Mouse (Mus musculus): ENCODE measurements around the gene Dpp6. TPM values are rescaled to one million over a fixed set of nuclear protein-coding genes. Genes with fewer than 3 reads are reported as not detected.

Gene Dpp6
- total RNA-seq (2021) (under 1 TPM in 1 of 2 experiments, not detected in 1; 0.11 TPM), polyA plus RNA-seq (2012; rRNA removed) (0.04 and 0.29 TPM in 2 replicates)
- long read RNA-seq, result 0 reads

DNA sequence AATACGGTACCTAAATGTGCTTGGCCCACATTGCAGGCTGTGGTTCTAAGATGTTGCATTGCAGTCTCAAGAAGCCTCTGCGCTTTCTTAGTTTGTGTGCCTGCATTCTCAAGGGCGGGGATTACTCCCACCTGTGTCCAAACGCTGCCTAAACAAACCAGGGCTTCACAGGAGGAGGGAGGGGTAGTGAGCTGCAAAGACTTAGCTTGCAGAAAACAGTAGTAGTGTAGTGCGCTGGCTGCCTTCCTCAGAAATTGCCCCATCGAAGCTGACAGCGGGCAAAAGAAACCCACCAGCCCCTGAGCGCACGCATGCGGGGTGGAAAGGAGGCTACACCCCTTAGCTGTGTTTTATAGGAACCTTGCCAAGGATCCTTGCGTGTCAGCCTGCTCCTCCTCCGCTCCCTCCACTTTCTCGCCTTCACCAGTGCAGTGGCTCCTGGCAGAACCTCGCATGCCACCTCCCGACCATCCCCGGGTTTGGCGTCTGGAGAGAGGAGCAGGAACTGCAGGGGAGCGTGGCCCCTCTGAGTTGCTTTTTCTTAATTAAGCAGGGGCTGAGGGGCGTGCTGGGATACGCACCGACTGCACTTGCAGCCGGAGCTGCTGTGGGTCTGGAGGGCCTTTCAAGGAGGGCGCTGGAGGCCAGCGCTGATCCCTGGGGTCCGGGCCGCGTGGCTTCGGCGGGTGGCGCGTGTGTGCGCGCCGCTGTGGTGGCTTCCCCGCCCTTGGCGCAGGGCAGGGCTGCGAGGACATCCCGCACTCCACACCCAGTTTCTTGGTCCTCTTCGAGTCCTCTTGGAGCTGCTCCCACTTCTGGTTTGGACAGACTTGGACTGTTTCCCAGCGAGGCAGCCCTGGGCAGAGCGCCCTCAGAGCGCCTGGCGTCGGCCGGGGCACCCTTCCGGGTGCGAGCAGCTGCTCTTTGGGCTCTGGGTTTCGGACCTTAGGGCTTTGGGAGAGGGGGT is at the start of gene Dpp6:
Gene Dpp6 (plus strand): TSS at position 229 of the 967 bp plus-strand sequence.
- TF ChIP-seq EP300 (IDR thresholded peaks at IDR 0.05; ENCODE audit: insufficient read depth, low read depth, low read length), result no peak
- H3K4me1 ChIP-seq (ENCODE audit: control insufficient read depth, insufficient read depth, low read length), result no peaks in the 10 kb centered on the region
- no peak for DNase-seq
- no peak within 1 kb of the TSS for H3K9ac ChIP-seq (ENCODE audit: low read depth, low read length)
- no peak within 1 kb of the TSS for H3K4me3 ChIP-seq
- H3K36me3 ChIP-seq (ENCODE audit: control insufficient read depth, insufficient read depth, low read length), result no peaks in the 10 kb centered on the region
- no peaks in the 10 kb centered on the region for H3K79me2 ChIP-seq (replicated peaks; ENCODE audit: control insufficient read depth, insufficient read depth, low read length)
- 5% methylated on average over 48 of the region's 48 CpGs for WGBS
- no peak within 1 kb of the TSS for H3K27ac ChIP-seq
- H3K27me3 ChIP-seq (ENCODE audit: control insufficient read depth, insufficient read depth, low read length), result no peaks in the 10 kb centered on the region
- intact Hi-C loops (cut with DNase I), result no loop called here

DNA sequence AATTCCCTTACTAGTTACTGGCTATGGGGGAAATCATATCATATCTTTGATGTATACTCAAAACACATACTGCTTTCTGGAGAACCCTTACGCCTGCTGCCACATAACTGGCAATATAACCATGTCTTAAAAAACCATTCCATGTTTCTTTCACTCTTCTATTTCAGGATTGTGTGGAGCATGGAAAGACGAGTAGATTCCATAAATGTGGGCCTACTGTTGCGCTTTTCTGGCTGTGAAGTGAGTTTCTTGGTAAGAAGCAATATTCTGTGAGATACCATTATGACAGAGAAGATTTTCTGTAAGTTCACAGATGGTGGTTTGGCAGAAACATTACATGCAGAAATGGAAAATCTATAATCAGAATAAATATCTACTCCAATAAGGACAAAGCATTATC is 33.0 kb upstream of the Dpp6 start:
- Histone ChIP-seq H3K9ac (ENCODE audit: low read depth, low read length) (no peak overlapping the region), H3K27me3 (ENCODE audit: control insufficient read depth, insufficient read depth, low read length) (no peaks in the 10 kb centered on the region), H3K27ac (no peak overlapping the region), H3K36me3 (ENCODE audit: control insufficient read depth, insufficient read depth, low read length) (no peaks in the 10 kb centered on the region), H3K4me1 (ENCODE audit: control insufficient read depth, insufficient read depth, low read length) (no peaks in the 10 kb centered on the region), H3K79me2 (replicated peaks; ENCODE audit: control insufficient read depth, insufficient read depth, low read length) (no peaks in the 10 kb centered on the region), H3K4me3 (no peak overlapping the region)
- intact Hi-C loops (cut with DNase I), result no loop called here
- no peak for DNase-seq
- no peak for TF ChIP-seq EP300 (IDR thresholded peaks at IDR 0.05; ENCODE audit: insufficient read depth, low read depth, low read length)
- no peak for TF ChIP-seq POLR2A (IDR thresholded peaks at IDR 0.05; ENCODE audit: insufficient read depth, low read depth, low read length)
- no peak for TF ChIP-seq CTCF (IDR thresholded peaks at IDR 0.05)
- 57% methylated on average over 3 of the region's 3 CpGs for WGBS

DNA sequence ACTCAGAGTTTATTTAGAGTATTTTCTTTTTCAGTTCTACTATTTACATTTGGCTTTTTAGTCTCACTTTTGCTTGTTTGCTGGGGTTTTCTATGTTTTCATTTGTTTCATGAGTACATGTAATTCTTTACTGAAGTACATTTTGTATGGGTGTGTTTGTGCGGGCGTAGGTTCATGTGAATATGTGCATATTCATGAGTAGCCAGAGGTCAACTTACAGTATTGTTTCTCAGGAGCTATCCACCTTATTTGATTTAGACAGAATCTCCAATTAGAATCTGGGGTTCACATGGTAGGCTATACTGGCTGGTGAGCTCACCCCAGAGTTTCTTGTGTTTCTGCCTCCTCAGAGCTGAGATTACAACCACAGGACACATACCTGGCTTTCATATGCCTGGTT is 21.5 kb upstream of the Dpp6 start:
- H3K27ac ChIP-seq, result no peak overlapping the region
- no peaks in the 10 kb centered on the region for H3K27me3 ChIP-seq (ENCODE audit: control insufficient read depth, insufficient read depth, low read length)
- no peak overlapping the region for H3K4me3 ChIP-seq
- no peaks in the 10 kb centered on the region for H3K79me2 ChIP-seq (replicated peaks; ENCODE audit: control insufficient read depth, insufficient read depth, low read length)
- intact Hi-C loops (cut with DNase I), result no loop called here
- 91% methylated on average over 2 of the region's 2 CpGs for WGBS
- H3K9ac ChIP-seq (ENCODE audit: low read depth, low read length), result no peak overlapping the region
- H3K36me3 ChIP-seq (ENCODE audit: control insufficient read depth, insufficient read depth, low read length), result no peaks in the 10 kb centered on the region
- DNase-seq, result no peak
- no peak for TF ChIP-seq CTCF (IDR thresholded peaks at IDR 0.05)
- no peak for TF ChIP-seq EP300 (IDR thresholded peaks at IDR 0.05; ENCODE audit: insufficient read depth, low read depth, low read length)
- TF ChIP-seq POLR2A (IDR thresholded peaks at IDR 0.05; ENCODE audit: insufficient read depth, low read depth, low read length), result no peak
- no peaks in the 10 kb centered on the region for H3K4me1 ChIP-seq (ENCODE audit: control insufficient read depth, insufficient read depth, low read length)

DNA sequence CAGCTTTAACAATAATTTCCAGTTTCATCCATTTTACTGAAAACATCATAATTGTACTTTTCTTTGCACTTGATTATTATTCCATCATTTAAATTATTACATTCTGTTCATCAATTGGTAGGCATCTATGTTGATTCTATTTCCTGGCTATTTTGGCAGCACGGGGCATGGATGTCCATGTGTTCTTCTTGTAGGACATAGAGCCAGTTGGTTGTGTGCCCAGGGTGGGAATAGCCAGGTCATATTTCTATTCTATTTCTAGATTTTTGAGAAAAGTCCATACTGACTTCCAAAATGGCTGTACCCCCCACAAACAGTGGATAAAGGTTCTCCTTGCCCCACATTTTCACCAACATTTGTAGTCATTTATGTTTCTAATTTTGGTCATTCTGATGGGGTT is 19.0 kb downstream of the Dpp6 start:
- no peak overlapping the region for H3K4me3 ChIP-seq
- H3K27ac ChIP-seq, result no peak overlapping the region
- H3K36me3 ChIP-seq (ENCODE audit: control insufficient read depth, insufficient read depth, low read length), result no peaks in the 10 kb centered on the region
- H3K79me2 ChIP-seq (replicated peaks; ENCODE audit: control insufficient read depth, insufficient read depth, low read length), result no peaks in the 10 kb centered on the region
- no peak overlapping the region for H3K9ac ChIP-seq (ENCODE audit: low read depth, low read length)
- TF ChIP-seq CTCF (IDR thresholded peaks at IDR 0.05) (no peak), EP300 (IDR thresholded peaks at IDR 0.05; ENCODE audit: insufficient read depth, low read depth, low read length) (no peak), POLR2A (IDR thresholded peaks at IDR 0.05; ENCODE audit: insufficient read depth, low read depth, low read length) (no peak)
- H3K27me3 ChIP-seq (ENCODE audit: control insufficient read depth, insufficient read depth, low read length), result no peaks in the 10 kb centered on the region
- no peaks in the 10 kb centered on the region for H3K4me1 ChIP-seq (ENCODE audit: control insufficient read depth, insufficient read depth, low read length)
- WGBS, result 73% methylated on average over 1 of the region's 1 CpGs
- intact Hi-C loops (cut with DNase I), result no loop called here
- no peak for DNase-seq

DNA sequence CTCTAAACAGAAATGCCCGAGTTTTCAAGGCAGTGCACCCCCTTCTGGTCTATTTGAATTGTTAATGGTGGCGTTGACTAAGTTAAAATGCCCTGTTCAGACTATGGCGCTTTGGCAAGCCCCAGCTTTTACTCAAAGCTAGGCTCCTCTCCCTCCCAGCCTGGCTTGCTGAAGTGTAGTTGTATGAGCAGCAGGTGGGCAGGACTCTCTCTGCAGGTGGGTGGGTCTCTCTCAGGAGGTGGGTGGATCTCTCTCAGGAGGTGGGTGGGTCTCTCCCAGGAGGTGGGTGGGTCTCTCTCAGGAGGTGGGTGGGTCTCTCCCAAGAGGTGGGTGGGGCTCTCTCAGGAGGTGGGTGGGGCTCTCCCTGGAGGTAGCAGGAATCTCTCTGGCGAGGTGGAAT is 24.1 kb downstream of the Dpp6 start:
- H3K4me1 ChIP-seq (ENCODE audit: control insufficient read depth, insufficient read depth, low read length), result no peaks in the 10 kb centered on the region

DNA sequence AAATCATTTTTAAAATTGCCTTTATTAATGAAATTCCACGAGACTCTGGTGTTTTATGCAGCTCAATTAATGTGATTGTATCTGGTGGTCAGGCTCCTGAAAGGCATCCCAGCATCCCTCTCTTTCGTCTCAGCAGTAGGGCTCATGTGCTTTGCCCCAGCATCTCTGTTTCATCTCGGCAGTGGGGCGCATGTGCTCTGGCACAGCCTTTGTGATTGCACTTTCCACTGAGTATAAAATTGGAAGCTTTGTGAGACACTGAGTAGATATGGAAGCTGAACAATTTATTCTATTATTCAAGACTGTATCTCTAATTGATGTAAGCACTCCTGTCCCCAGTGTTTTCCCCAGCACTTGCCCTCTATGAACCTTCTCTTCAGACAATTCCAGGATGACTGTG is 37.7 kb downstream of the Dpp6 start:
- no peaks in the 10 kb centered on the region for H3K79me2 ChIP-seq (replicated peaks; ENCODE audit: control insufficient read depth, insufficient read depth, low read length)
- no peak overlapping the region for H3K27ac ChIP-seq
- TF ChIP-seq POLR2A (IDR thresholded peaks at IDR 0.05; ENCODE audit: insufficient read depth, low read depth, low read length), result no peak
- no peak for TF ChIP-seq EP300 (IDR thresholded peaks at IDR 0.05; ENCODE audit: insufficient read depth, low read depth, low read length)
- TF ChIP-seq CTCF (IDR thresholded peaks at IDR 0.05), result no peak
- no peak overlapping the region for H3K4me3 ChIP-seq
- no peak overlapping the region for H3K9ac ChIP-seq (ENCODE audit: low read depth, low read length)
- H3K27me3 ChIP-seq (ENCODE audit: control insufficient read depth, insufficient read depth, low read length), result no peaks in the 10 kb centered on the region
- no peaks in the 10 kb centered on the region for H3K36me3 ChIP-seq (ENCODE audit: control insufficient read depth, insufficient read depth, low read length)
- DNase-seq, result no peak
- H3K4me1 ChIP-seq (ENCODE audit: control insufficient read depth, insufficient read depth, low read length), result no peaks in the 10 kb centered on the region
- WGBS, result 62% methylated on average over 4 of the region's 4 CpGs
- intact Hi-C loops (cut with DNase I), result no loop called here

More for the DNA sequence above, 24.1 kb downstream of the Dpp6 start:
- no peak overlapping the region for H3K4me3 ChIP-seq
- H3K27ac ChIP-seq, result no peak overlapping the region
- WGBS, result 32% methylated on average over 4 of the region's 4 CpGs
- no peaks in the 10 kb centered on the region for H3K79me2 ChIP-seq (replicated peaks; ENCODE audit: control insufficient read depth, insufficient read depth, low read length)
- DNase-seq, result no peak
- TF ChIP-seq EP300 (IDR thresholded peaks at IDR 0.05; ENCODE audit: insufficient read depth, low read depth, low read length), result no peak
- TF ChIP-seq CTCF (IDR thresholded peaks at IDR 0.05), result no peak
- TF ChIP-seq POLR2A (IDR thresholded peaks at IDR 0.05; ENCODE audit: insufficient read depth, low read depth, low read length), result no peak
- intact Hi-C loops (cut with DNase I), result no loop called here
- no peaks in the 10 kb centered on the region for H3K27me3 ChIP-seq (ENCODE audit: control insufficient read depth, insufficient read depth, low read length)
- no peaks in the 10 kb centered on the region for H3K36me3 ChIP-seq (ENCODE audit: control insufficient read depth, insufficient read depth, low read length)
- no peak overlapping the region for H3K9ac ChIP-seq (ENCODE audit: low read depth, low read length)
